Mouse (Mus musculus): ENCODE measurements around the gene Bahcc1.

GRCm38 (mm10) chr11:120240206-120240605 lies 7.5 kb downstream of the Bahcc1 start:
- TF ChIP-seq CTCF (IDR thresholded peaks at IDR 0.05; ENCODE audit: extremely low read depth, insufficient read depth, low read length) (no peak), POLR2A (IDR thresholded peaks at IDR 0.05; ENCODE audit: extremely low read depth, insufficient read depth, low read length) (0 out of 2 replicates have a peak, but pooled peaks have one; percentile 37)

Data from cortical plate, adult 2 months (tissue).